Mouse (Mus musculus): ENCODE measurements at regions not wholly inside any gene's neighbourhood (a gene's known extent, or its start where the extent isn't known, plus 50 kb on each side); places are given as distances from the start of the nearest gene placed in this dataset.

GRCm38 (mm10) chr1:177615609-177616008 is 114.0 kb upstream of the 1700016C15Rik start:
- no peak for TF ChIP-seq POLR2A (IDR thresholded peaks at IDR 0.05; ENCODE audit: insufficient read length, low read depth)
- no peak for TF ChIP-seq CEBPB (IDR thresholded peaks at IDR 0.05; ENCODE audit: insufficient read depth, poor library complexity, severe bottlenecking)
- no peak for TF ChIP-seq MYOD1 (IDR thresholded peaks at IDR 0.05; ENCODE audit: control insufficient read depth in 1 of 3, insufficient read length in 2 of 3, low read depth in 2 of 3)
- TF ChIP-seq MAX (IDR thresholded peaks at IDR 0.05; ENCODE audit: low read depth) = no peak
